Mouse (Mus musculus) mouse trophoblast stem cell (cell line): ENCODE results near the gene Polr2m.

Experiments
- in situ Hi-C, 2 experiments: fragments of 300-500 bp; cut with MseI, MboI; formaldehyde crosslinking; loops; 2 replicates in 1 of 2; 3 replicates in 1 of 2; pipeline ENCODE4 v1.15.1; 2025

Gene Polr2m

GRCm38 (mm10) chr9:71467434-71467833, 18.3 kb downstream of the Polr2m start:
- in situ Hi-C loops: no loop called here

GRCm38 (mm10) chr9:71466111-71466510, 19.6 kb downstream of the Polr2m start:
- in situ Hi-C loops: no loop called here

GRCm38 (mm10) chr9:71463072-71463667, 22.6 kb downstream of the Polr2m start:
- in situ Hi-C loops: no loop called here

- in situ Hi-C loops: no loop called here
Observed at GRCm38 (mm10) chr9:71456738-71457137, 29.0 kb downstream of the Polr2m start.

- in situ Hi-C loops: no loop called here
Observed at GRCm38 (mm10) chr9:71453917-71454316, 31.8 kb downstream of the Polr2m start.

- in situ Hi-C loops: no loop called here
Observed at GRCm38 (mm10) chr9:71453352-71453751, 32.4 kb downstream of the Polr2m start.

- in situ Hi-C loops: no loop called here
Observed at GRCm38 (mm10) chr9:71450626-71451025, 35.1 kb downstream of the Polr2m start.

- in situ Hi-C loops: loop anchor here (10.0 kb wide), 2 partner anchors 83 to 233 kb away; partner anchors contain the start of gene Aldh1a2 (in 2 of the 2)
Observed at GRCm38 (mm10) chr9:71447573-71447972, 38.2 kb downstream of the Polr2m start.

GRCm38 (mm10) chr9:71445308-71445707, 40.4 kb downstream of the Polr2m start:
- in situ Hi-C loops: loop anchor here (10.0 kb wide), 2 partner anchors 81 to 231 kb away; partner anchors contain the start of gene Aldh1a2 (in 2 of the 2)

- in situ Hi-C loops: no loop called here
Observed at GRCm38 (mm10) chr9:71438146-71438545, 47.6 kb downstream of the Polr2m start.
